Mouse (Mus musculus) layer of hippocampus, adult 11-12 months (tissue): Measurements from ENCODE around the gene Tchp.

Source experiments
- DNase-seq: peaks from one replicate; pipeline ENCODE4 v3.0.0; 2022; ENCODE audit warnings: low spot score

Gene Tchp

DNA sequence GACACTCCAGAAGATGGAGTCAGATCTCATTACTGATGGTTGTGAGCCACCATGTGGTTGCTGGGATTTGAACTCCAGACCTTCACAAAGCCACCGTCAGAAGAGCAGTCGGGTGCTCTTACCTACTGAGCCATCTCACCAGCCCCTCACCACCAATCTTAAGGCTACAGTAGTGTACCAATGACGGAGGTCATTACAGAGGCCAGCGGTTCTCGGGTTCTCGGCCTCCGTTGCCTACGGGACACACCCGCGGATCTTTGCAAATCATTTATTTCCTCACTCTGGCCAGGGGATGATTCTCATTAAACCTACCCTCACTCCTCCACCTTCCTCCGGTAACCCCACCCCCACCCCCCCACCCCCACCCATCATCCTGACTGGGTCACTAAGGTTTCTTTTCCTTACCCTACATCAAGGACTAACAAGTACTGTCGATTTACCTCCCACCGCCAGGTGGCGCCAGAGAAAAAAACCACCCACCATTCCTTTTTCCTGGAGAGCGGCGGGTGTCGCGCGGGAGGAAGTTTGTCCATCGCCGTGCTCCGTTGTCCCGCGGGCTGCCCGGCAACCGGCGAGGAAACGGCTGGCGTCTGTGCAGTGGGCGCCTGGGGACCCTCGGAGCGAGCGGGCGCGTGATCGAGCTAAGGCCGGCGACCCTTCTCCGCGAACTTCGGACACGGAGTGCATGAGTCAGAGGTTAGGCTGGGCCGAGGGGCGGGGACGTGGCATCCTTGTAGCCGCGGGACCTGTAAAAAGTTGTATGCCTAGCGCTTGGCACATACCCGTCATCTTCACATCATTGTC lies at the start of gene Tchp:
Gene Tchp (plus strand): TSS at position 496 of the 804 bp plus-strand sequence.
- DNase-seq: peak; percentile 92

DNA sequence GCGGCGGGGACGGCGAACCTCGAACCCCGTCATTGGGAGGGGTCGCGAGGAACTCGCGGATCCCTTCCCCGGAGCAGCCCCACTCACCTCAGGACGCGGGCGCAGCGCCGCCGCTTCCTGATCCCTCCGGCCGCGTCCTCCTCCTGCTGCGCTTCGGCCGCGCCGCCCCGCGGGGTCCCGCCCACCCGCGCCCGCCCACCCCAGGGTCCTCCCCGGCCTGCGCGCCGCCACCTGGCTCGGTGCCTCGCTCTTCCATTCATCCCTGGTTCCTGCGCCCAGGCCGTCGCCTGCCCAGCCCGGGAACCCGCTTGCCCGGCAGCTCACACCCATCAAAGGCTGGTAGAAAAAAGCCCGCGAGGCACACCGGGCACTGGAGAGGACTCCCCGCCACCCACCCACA lies 49.3 kb upstream of the Tchp start, which contains the start of gene Trpv4:
Gene Trpv4 (minus strand): TSS at position 167 of the 400 bp plus-strand sequence.
- no peak for DNase-seq

DNA sequence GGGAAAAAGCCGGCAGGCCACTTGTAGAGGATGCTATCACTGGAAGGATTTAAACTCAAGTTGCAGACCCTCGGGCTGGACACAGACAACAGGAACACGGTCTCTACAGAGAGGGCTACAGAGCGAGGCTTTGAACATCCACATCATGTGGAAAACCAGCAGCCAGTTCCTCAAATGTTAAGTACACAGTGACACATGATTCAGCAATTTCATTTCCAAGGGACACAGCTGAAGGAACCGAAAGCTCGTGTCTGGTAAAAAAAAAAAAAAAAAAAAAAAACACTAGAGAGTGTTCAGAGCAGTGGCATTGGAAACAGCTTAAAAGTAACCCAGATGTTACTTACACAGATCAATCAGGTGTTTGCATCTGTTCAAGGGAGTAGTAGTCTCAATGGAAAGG lies 46.5 kb upstream of the Tchp start:
- no peak for DNase-seq

DNA sequence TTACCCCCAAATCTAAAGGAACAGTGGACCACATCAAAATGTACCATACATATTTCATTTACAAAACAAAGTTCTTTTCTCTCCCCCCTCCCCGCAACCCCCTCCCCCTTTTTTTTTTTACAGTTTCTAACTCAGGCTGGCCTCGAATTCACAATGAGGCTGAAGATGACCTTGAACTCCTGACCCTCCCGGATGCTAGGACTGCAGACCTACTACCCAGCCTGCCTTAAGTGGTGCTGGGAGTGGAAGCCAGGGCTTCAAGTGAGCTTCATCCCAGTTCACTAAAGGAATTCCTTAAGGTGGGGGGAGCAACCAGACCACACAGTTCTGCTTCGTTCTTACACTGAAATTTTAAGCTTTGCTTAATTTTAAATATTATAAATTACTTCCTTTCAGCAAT lies 43.4 kb upstream of the Tchp start:
- DNase-seq: no peak

DNA sequence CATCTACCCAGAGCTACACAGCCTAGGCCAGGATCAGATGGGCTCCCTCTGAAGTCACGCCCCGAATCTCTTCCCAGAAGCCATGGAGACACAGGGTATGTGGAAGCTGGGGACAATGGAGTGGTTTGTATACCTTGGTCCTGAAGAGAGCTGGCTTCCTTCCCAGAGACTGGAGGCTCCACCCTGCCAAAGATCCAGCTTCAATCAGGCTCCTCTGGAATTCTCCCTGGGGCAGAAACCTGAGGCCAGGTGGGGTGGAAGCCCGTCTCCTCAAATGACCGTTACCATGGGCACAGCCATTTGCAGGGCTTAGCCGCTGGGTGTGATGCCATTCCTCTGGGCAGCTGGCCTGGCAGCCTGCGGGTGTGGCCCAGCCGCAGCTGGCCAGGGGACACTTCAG lies 42.8 kb upstream of the Tchp start:
- no peak for DNase-seq

- no peak for DNase-seq
These were observed 40.9 kb upstream of the Tchp start for GRCm38 (mm10) chr5:114666659-114667058.

- peak; percentile 99 for DNase-seq
These were observed 40.2 kb upstream of the Tchp start for GRCm38 (mm10) chr5:114667228-114667856.

DNA sequence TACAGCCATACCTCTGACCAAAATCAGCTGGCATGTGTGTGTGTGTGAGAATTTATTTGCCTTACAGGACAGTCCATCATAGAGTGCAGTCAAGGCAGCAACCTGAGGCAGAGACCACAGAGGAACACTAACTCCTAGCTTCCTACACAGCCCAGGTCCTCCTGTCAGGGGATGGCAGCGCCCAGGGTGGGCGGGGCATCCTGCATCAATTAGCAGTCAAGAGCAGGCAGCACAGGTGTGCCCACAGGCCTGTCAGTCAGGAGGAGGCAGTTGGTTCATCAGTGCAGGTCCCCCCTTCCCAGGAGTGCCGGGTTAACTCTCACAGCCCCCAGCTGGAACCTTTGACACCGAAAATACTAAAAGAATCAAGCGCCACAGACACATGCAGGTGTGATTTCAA lies 38.5 kb upstream of the Tchp start:
- no peak for DNase-seq

DNA sequence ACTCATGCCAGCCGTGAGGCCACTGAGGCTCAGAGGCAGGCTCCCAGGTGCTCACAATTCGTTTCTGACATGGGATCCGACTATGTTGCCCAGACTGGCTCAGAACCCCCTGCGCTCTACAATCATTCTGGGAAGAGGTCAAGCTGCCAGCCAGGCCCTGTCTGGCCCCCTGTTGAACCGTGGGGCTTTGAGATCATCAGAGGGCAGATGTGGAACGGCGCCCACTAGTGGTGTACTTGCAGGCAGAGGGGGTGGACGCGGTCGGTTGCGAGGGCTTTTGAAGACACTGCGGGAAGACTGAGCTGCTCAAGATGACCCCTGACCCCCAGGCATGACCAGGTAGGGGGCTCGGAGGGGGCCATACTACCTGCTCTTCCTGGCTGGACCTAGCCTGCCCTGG lies 34.4 kb upstream of the Tchp start:
- no peak for DNase-seq

- DNase-seq: no peak
These were observed 33.0 kb upstream of the Tchp start for GRCm38 (mm10) chr5:114674594-114674993.

GRCm38 (mm10) chr5:114679841-114680591 lies 27.5 kb upstream of the Tchp start:
- DNase-seq: peak; percentile 68

DNA sequence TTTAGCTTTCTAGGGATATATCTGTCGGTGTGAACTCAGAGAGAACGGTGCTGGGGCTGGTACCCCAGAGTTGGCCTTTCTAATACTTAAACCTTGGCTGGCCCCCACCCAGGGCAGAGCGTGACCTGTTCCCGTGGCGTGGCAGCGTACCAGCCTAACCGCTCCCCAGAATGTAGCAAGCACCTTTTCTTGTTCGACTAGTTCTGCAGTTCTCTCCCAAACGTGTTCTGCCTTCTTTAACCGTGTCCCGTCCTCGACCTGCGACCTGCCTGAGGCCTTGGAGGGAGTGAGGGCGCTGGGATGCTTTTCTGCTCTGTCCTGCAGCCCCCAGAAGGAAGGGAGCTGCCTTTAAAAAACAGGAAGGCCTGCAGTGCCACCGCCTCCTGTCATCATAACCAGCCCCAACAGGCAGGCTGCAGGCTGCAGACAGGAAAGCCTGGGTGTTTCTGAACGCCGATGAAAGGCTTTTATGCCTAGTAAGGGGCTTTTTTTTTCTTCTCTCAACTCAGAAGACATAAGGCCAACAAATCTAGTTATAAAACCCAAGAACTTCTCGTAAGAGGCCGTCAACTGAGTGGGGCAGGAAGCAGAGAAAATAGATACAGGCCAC lies 26.8 kb upstream of the Tchp start:
- DNase-seq: no peak

DNA sequence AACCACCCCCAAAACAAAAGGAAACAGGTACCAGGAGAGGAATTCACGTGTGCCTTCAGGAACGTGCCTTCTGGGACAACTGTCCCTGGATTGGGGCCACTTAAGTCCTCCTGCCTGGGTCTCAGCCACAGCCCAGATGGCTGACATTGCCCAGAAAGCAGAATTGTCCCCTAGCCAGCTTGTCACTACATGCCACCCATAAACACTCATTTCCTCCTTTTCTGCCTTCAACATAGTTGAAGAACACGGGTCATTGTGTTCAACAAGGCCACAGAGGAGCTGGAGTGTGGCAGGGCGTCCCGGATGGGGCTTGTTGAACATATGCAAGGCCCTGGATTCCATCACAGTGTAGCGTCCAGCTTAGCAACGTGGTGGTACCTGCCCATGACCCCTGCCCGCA lies 25.8 kb upstream of the Tchp start:
- DNase-seq: no peak

GRCm38 (mm10) chr5:114685986-114686385 lies 21.6 kb upstream of the Tchp start:
- DNase-seq: no peak

- no peak for DNase-seq
These were observed 20.8 kb upstream of the Tchp start for GRCm38 (mm10) chr5:114686726-114687210.

DNA sequence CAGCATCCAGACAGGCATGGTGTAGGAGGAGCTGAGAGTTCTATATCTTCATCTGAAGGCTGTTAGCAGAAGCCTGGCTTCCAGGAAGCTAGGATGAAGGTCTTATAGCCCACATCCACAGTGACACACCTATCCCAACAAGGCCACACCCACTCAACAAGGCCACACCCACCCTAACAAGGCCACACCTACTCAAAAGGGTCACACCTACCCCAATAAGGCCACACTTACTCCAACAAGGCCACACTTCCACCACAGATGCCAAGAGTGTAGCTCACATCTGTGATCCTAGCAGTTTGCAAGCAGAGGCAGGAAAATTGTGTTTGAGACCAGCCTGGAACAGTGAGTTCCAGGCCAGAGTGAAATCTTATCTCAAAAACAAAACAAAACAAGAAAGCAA lies 19.7 kb upstream of the Tchp start:
- no peak for DNase-seq

DNA sequence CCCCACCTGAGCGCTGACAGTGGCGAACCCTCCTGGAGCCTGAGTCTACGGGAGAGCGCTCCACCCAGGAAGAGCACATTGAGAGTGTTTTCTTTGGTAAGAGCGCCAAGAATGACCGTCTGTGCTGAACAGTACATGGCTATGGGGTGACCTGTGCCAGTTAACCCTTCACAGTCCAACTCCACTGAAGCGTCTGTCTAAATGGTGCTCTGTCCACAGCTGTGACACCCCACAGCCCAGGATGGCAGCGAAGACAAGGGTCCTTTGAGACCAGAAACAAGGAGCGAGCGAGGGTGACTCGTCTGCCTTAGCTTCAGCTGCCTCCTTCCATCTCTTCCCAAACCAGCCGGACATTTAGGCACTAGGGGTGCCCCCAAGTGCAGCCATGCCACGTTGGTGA lies 18.9 kb upstream of the Tchp start:
- no peak for DNase-seq

GRCm38 (mm10) chr5:114689700-114690366 lies 17.7 kb upstream of the Tchp start:
- DNase-seq: no peak

- peak; percentile 95 for DNase-seq
These were observed 16.7 kb upstream of the Tchp start, which contains the start of gene Gltp for GRCm38 (mm10) chr5:114690633-114691567. Gene Gltp, minus strand, starts transcription at chr5:114690984.

DNA sequence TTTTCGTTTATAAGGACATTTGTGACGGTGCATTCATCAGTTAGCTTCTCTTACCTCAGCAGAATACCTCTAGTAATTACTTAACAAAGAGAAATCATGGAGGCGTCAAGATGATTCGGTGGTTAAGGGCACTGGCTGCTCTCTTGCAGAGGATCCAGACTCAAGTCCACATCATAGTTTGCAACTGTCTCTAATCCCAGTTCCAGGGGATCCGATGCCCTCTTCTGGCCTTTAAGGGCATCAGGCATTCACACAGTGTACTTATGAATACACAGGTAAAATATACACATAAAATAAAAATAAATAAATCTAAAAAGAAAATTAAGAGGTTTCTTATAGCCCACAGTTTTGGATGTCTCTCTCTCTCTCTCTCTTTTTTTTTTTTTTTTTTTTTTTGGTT lies 11.8 kb upstream of the Tchp start:
- no peak for DNase-seq

DNA sequence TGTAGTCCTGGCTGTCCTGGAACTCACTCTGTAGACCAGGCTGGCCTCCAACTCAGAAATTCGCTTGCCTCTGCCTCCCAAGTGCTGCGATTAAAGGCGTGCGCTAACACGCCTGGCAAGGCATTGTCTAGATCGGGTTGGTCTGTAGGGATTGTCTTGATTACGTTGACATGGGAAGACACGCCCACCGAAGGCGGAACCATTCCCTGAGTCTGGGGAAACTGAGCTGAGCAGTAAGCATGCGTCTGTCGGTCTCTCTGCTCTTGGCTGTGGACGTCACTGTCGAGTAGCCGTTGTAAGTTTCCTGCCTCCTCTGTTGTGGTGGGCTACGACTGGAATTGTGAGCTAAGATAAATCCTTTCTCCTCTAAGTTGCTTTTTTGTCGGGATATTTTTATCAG lies 10.6 kb upstream of the Tchp start:
- DNase-seq: no peak
